Mouse (Mus musculus) MEL (cell line): ENCODE measurements around the gene Abcc6.

Source experiments
- CTCF ChIP-seq, 3 experiments: IDR thresholded peaks in 2 of 3; conservative IDR thresholded peaks in 1 of 3; 2 replicates each; pipeline ENCODE4 v1.5.1; 2011 to 2012; ENCODE audit warnings: low read length in 3 of 3, low read depth in 2 of 3, mild to moderate bottlenecking in 2 of 3, improper control_type of control experiment in 1 of 3, inconsistent platforms in 1 of 3, mixed read lengths in 1 of 3, moderate library complexity in 1 of 3; ENCODE audit not compliant: control insufficient read depth in 1 of 3, insufficient read depth in 1 of 3, poor library complexity in 1 of 3, severe bottlenecking in 1 of 3
- GABPA ChIP-seq: IDR thresholded peaks from 2 replicates; pipeline ENCODE4 v1.6.1; 2012; ENCODE audit warnings: low read depth, mild to moderate bottlenecking, inconsistent platforms, low read length, improper control_type of control experiment, moderate library complexity
- GATA1 ChIP-seq: IDR thresholded peaks from 2 replicates; pipeline ENCODE4 v1.6.1; 2011; ENCODE audit warnings: low read depth, low read length, improper control_type of control experiment
- HCFC1 ChIP-seq: IDR thresholded peaks from 2 replicates; pipeline ENCODE4 v1.6.1; 2012; ENCODE audit warnings: low read depth, mild to moderate bottlenecking, inconsistent platforms, low read length, improper control_type of control experiment, moderate library complexity
- NELFE ChIP-seq: IDR thresholded peaks from 2 replicates; pipeline ENCODE4 v1.6.1; 2011; ENCODE audit warnings: low read depth, low read length, improper control_type of control experiment
- ZKSCAN1 ChIP-seq: IDR thresholded peaks from 2 replicates; pipeline ENCODE4 v1.6.1; 2012; ENCODE audit warnings: low read depth, mild to moderate bottlenecking, inconsistent platforms, low read length, improper control_type of control experiment, moderate library complexity

DNA sequence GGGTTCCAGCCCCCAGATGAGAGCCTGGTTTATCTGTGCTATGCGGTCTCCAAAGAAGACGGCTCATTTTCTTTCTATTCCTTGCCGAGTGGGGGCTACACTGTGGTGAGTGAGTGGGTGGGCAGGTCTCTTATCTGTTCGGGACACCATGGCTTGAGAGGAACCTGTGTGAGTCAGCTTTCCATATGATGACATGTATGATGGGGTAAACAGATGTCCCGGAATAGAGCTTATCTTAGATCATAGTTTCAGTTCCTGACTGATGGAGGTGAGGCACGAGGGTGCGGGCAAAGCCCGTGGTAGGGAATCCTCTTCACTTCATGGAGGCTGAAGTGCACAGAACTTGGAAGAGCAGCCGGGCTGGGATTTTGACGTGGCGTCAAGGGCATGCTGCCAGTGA lies 15.8 kb upstream of the Abcc6 start:
- TF ChIP-seq GABPA, result no peak
- no peak for TF ChIP-seq ZKSCAN1
- no peak for TF ChIP-seq NELFE
- no peak for TF ChIP-seq CTCF (IDR thresholded peaks at IDR 0.05 in 2 of 3, conservative IDR thresholded peaks at IDR 0.05 in 1 of 3; ENCODE audit: control insufficient read depth in 1 of 3, insufficient read depth in 1 of 3, low read depth in 2 of 3, low read length in 3 of 3, poor library complexity in 1 of 3, severe bottlenecking in 1 of 3)
- peak; percentile 89 for TF ChIP-seq GATA1
- 0 out of 2 replicates have a peak, but pooled peaks have one; percentile 26 for TF ChIP-seq HCFC1
